Mouse (Mus musculus) testis, adult 2 months (tissue): Measurements from ENCODE around the gene Micu1.

Experiments used
- CTCF ChIP-seq: fragments of 200-500 bp; IDR thresholded peaks from 2 replicates; pipeline ENCODE4 v1.5.1; 2012; ENCODE audit warnings: low read depth, mild to moderate bottlenecking, inconsistent platforms, low read length, moderate library complexity; ENCODE audit not compliant: control insufficient read depth, insufficient read depth, insufficient replicate concordance
- POLR2A ChIP-seq: fragments of 200-500 bp; IDR thresholded peaks from 2 replicates; pipeline ENCODE4 v1.6.1; 2012; ENCODE audit warnings: low read depth, mild to moderate bottlenecking, inconsistent platforms, low read length, moderate library complexity; ENCODE audit not compliant: control insufficient read depth

GRCm38 (mm10) chr10:59809991-59810574 is 107.8 kb downstream of the Micu1 start:
- TF ChIP-seq POLR2A (no peak), CTCF (no peak)
